Mouse (Mus musculus): Measurements from ENCODE around the gene Cemip.

GRCm38 (mm10) chr7:83939017-83939721 lies 147.1 kb downstream of the Cemip start:
- no peak for TF ChIP-seq CTCF (IDR thresholded peaks at IDR 0.05; ENCODE audit: control insufficient read depth, insufficient read depth, insufficient read length)
- TF ChIP-seq CEBPB (IDR thresholded peaks at IDR 0.05; ENCODE audit: low read depth) = peak; percentile 65
- peak; percentile 79 for TF ChIP-seq MAX (IDR thresholded peaks at IDR 0.05)
- no peak for TF ChIP-seq MYOG (IDR thresholded peaks at IDR 0.05; ENCODE audit: control insufficient read depth, extremely low read depth, insufficient read length)

Data from C2C12 (cell line).